Mouse (Mus musculus) hindbrain, embryonic 11.5 days (tissue): ENCODE data around the gene Ttc27. TPM values are rescaled to one million over a fixed set of nuclear protein-coding genes. Genes with fewer than 3 reads are reported as not detected.
"Not testable (repeated sequence)": the region's sequence is repeated elsewhere in the genome, so short reads cannot be mapped to it uniquely, and the experiment has no call there.

Source experiments
- ATAC-seq: fragments of 200-750 bp; cut with Nextera tagmentation; 2 replicates; pipeline ENCODE4 v1.8.0; 2017; ENCODE audit warnings: mild to moderate bottlenecking, moderate TSS enrichment, moderate library complexity; ENCODE audit not compliant: low FRiP score
- DNase-seq: peaks from one replicate; pipeline ENCODE4 v3.0.0-alpha.2; 2015; ENCODE audit warnings: low spot score
- H3K27ac ChIP-seq: fragments of 300-500 bp; sonication (generic); 2 replicates; pipeline ENCODE4 v1.5.1; 2014; ENCODE audit warnings: mild to moderate bottlenecking, low read depth, low read length
- H3K27me3 ChIP-seq: fragments of 300-500 bp; sonication (generic); 2 replicates; pipeline ENCODE4 v1.6.1; 2014; ENCODE audit warnings: mild to moderate bottlenecking, low read length, moderate library complexity, mixed read lengths; ENCODE audit not compliant: control insufficient read depth, insufficient read depth
- H3K36me3 ChIP-seq: fragments of 300-500 bp; sonication (generic); 2 replicates; pipeline ENCODE4 v1.6.1; 2014; ENCODE audit warnings: mild to moderate bottlenecking, low read length, moderate library complexity, mixed read lengths; ENCODE audit not compliant: control insufficient read depth, insufficient read depth
- H3K4me1 ChIP-seq: fragments of 300-500 bp; sonication (generic); replicated peaks from 2 replicates; pipeline ENCODE4 v1.6.1; 2014; ENCODE audit warnings: low read length, mixed read lengths; ENCODE audit not compliant: control insufficient read depth, insufficient read depth
- H3K4me2 ChIP-seq: fragments of 300-500 bp; sonication (generic); replicated peaks from 2 replicates; pipeline ENCODE4 v1.6.1; 2014; ENCODE audit warnings: mild to moderate bottlenecking, low read depth, low read length
- H3K4me3 ChIP-seq: fragments of 300-500 bp; sonication (generic); 2 replicates; pipeline ENCODE4 v1.5.1; 2014; ENCODE audit warnings: low read depth, low read length
- H3K9ac ChIP-seq: fragments of 300-500 bp; sonication (generic); 2 replicates; pipeline ENCODE4 v1.6.1; 2014; ENCODE audit warnings: low read depth, low read length
- H3K9me3 ChIP-seq: fragments of 300-500 bp; sonication (generic); 2 replicates; pipeline ENCODE4 v1.6.1; 2016; ENCODE audit warnings: low read length; ENCODE audit not compliant: control insufficient read depth
- WGBS: fragments of 180-500 bp; shearing (Covaris S2); extraction: QIAGEN DNeasy Blood & Tissue Kit; methylation state at CpG from one replicate; pipeline ENCODE4 v1.1.7; 2014; 5-methylcytosine and 5-hydroxymethylcytosine counted together
- polyA plus RNA-seq: library from polyadenylated mRNA; unstranded; fragments of >200 nt; fragmentation: Nextera tagmentation; extraction: Ambion mirVana; gene quantifications from 2 replicates; pipeline ENCODE4 v1.2.1, GENCODE M21; 2014

Gene Ttc27
- polyA plus RNA-seq, 1 experiment from 2014 or later = 22.0 TPM

- not testable (repeated sequence) for H3K4me1 ChIP-seq, ATAC-seq, H3K27ac ChIP-seq, H3K9ac ChIP-seq, H3K36me3 ChIP-seq, H3K4me2 ChIP-seq, H3K27me3 ChIP-seq, H3K9me3 ChIP-seq, H3K4me3 ChIP-seq, DNase-seq
- WGBS = 100% methylated on average over 2 of the region's 2 CpGs
Observed at GRCm38 (mm10) chr17:74701661-74702060, 15.9 kb upstream of the Ttc27 start.

GRCm38 (mm10) chr17:74705480-74705879, 12.1 kb upstream of the Ttc27 start:
- H3K27me3 ChIP-seq = no peaks in the 10 kb centered on the region
- no peaks in the 10 kb centered on the region for H3K4me1 ChIP-seq
- DNase-seq = no peak
- H3K4me3 ChIP-seq = no peak overlapping the region
- H3K9ac ChIP-seq = no peak overlapping the region
- no peak overlapping the region for H3K4me2 ChIP-seq
- WGBS = 92% methylated on average over 5 of the region's 5 CpGs
- H3K36me3 ChIP-seq = no peaks in the 10 kb centered on the region
- H3K27ac ChIP-seq = no peak overlapping the region
- no peak for ATAC-seq
- H3K9me3 ChIP-seq = no peaks in the 10 kb centered on the region

GRCm38 (mm10) chr17:74706593-74706992, 10.9 kb upstream of the Ttc27 start:
- no peaks in the 10 kb centered on the region for H3K36me3 ChIP-seq
- no peak overlapping the region for H3K9ac ChIP-seq
- H3K9me3 ChIP-seq = no peaks in the 10 kb centered on the region
- ATAC-seq = no peak
- H3K4me1 ChIP-seq = no peaks in the 10 kb centered on the region
- no peak overlapping the region for H3K27ac ChIP-seq
- H3K4me3 ChIP-seq = no peak overlapping the region
- H3K4me2 ChIP-seq = no peak overlapping the region
- no peaks in the 10 kb centered on the region for H3K27me3 ChIP-seq
- no peak for DNase-seq

GRCm38 (mm10) chr17:74707637-74708152, 9.8 kb upstream of the Ttc27 start:
- 82% methylated on average over 7 of the region's 7 CpGs for WGBS
- H3K4me3 ChIP-seq = no peak overlapping the region
- no peak overlapping the region for H3K27ac ChIP-seq
- DNase-seq (no peak), ATAC-seq (no peak)
- no peak overlapping the region for H3K9ac ChIP-seq
- H3K27me3 ChIP-seq = no peaks in the 10 kb centered on the region
- no peaks in the 10 kb centered on the region for H3K36me3 ChIP-seq
- H3K9me3 ChIP-seq = no peaks in the 10 kb centered on the region
- H3K4me2 ChIP-seq = no peak overlapping the region
- no peaks in the 10 kb centered on the region for H3K4me1 ChIP-seq

- Histone ChIP-seq H3K27ac (no peak overlapping the region), H3K36me3 (no peaks in the 10 kb centered on the region), H3K4me3 (no peak overlapping the region), H3K27me3 (no peaks in the 10 kb centered on the region), H3K4me1 (no peaks in the 10 kb centered on the region), H3K4me2 (no peak overlapping the region), H3K9ac (no peak overlapping the region), H3K9me3 (no peaks in the 10 kb centered on the region)
- no peak for ATAC-seq
- 78% methylated on average over 4 of the region's 4 CpGs for WGBS
- DNase-seq = no peak
Observed at GRCm38 (mm10) chr17:74710731-74711130, 6.8 kb upstream of the Ttc27 start.

- H3K9ac ChIP-seq = no peak overlapping the region
- no peaks in the 10 kb centered on the region for H3K9me3 ChIP-seq
- ATAC-seq = no peak
- H3K36me3 ChIP-seq = no peaks in the 10 kb centered on the region
- H3K27ac ChIP-seq = no peak overlapping the region
- no peak overlapping the region for H3K4me3 ChIP-seq
- WGBS = 89% methylated on average over 8 of the region's 8 CpGs
- H3K4me2 ChIP-seq = no peak overlapping the region
- H3K27me3 ChIP-seq = no peaks in the 10 kb centered on the region
- DNase-seq = no peak
- no peaks in the 10 kb centered on the region for H3K4me1 ChIP-seq
Observed at GRCm38 (mm10) chr17:74711627-74712026, 5.9 kb upstream of the Ttc27 start.

- Histone ChIP-seq H3K9ac (no peak overlapping the region), H3K27me3 (no peaks in the 10 kb centered on the region), H3K4me2 (no peak overlapping the region), H3K4me1 (no peaks in the 10 kb centered on the region), H3K9me3 (no peaks in the 10 kb centered on the region), H3K4me3 (no peak overlapping the region), H3K27ac (no peak overlapping the region), H3K36me3 (no peaks in the 10 kb centered on the region)
- ATAC-seq (no peak), DNase-seq (no peak)
- 72% methylated on average over 3 of the region's 3 CpGs for WGBS
Observed at GRCm38 (mm10) chr17:74715128-74715527, 2.4 kb upstream of the Ttc27 start.

- Histone ChIP-seq H3K9me3 (no peaks in the 10 kb centered on the region), H3K4me2 (no peak overlapping the region), H3K27ac (no peak overlapping the region), H3K4me3 (no peak overlapping the region), H3K9ac (no peak overlapping the region), H3K4me1 (no peaks in the 10 kb centered on the region), H3K27me3 (no peaks in the 10 kb centered on the region), H3K36me3 (no peaks in the 10 kb centered on the region)
- 60% methylated on average over 1 of the region's 1 CpGs for WGBS
- no peak for DNase-seq
- no peak for ATAC-seq
Observed at GRCm38 (mm10) chr17:74715724-74716123, 1.8 kb upstream of the Ttc27 start.

- H3K27ac ChIP-seq = no peak overlapping the region
- no peak overlapping the region for H3K4me2 ChIP-seq
- DNase-seq = no peak
- 67% methylated on average over 3 of the region's 3 CpGs for WGBS
- peak overlapping the region; percentile 85; the same call in 1 of the 2 replicates for H3K4me3 ChIP-seq
- no peak for ATAC-seq
- no peaks in the 10 kb centered on the region for H3K4me1 ChIP-seq
- no peaks in the 10 kb centered on the region for H3K9me3 ChIP-seq
- no peaks in the 10 kb centered on the region for H3K36me3 ChIP-seq
- H3K9ac ChIP-seq = no peak overlapping the region
- H3K27me3 ChIP-seq = no peaks in the 10 kb centered on the region
Observed at GRCm38 (mm10) chr17:74716643-74717042, 889 bp upstream of the Ttc27 start.
